Mouse (Mus musculus) liver, postnatal 0 days (tissue): ENCODE measurements at regions not wholly inside any gene's neighbourhood (a gene's known extent, or its start where the extent isn't known, plus 50 kb on each side); places are given as distances from the start of the nearest gene placed in this dataset.

Experiments
- CTCF ChIP-seq: sonication (generic); IDR thresholded peaks from 2 replicates; pipeline ENCODE4 v1.5.1; 2016; ENCODE audit warnings: antibody characterized with exemption, low read depth
- EP300 ChIP-seq: IDR thresholded peaks from 2 replicates; pipeline ENCODE4 v1.6.1; 2016; ENCODE audit warnings: antibody characterized with exemption, low read depth, mild to moderate bottlenecking

DNA sequence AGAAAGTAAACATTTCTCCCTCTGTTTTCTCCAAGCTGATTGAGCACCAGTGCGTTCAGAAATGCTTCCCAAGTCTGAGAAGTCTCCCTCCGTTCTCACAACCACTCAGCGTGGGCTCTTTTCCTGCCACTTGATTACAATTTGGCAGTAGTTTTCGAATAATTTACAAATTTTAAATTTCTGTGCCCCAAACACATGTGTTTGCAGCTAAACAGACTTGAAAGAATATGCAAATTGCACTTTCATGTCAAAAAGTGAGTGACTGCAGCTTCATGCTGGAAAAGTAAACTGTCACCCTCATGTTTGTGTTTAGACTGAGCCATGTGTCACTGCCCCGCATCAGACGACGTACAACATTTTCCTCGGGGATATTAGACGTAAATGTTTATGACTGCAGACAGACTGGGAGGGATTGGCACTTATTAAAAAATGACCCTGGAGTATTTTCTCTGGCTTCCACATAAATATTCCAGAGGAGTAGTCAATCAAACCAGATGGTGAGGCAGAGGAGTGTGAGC is 70.6 kb upstream of the Six2 start:
- TF ChIP-seq CTCF (no peak), EP300 (no peak)
